Mouse (Mus musculus): ENCODE measurements around the gene Rps25.

- TF ChIP-seq CTCF (IDR thresholded peaks at IDR 0.05; ENCODE audit: low read depth, low read length): no peak
- TF ChIP-seq POLR2A (IDR thresholded peaks at IDR 0.05; ENCODE audit: borderline replicate concordance, low read depth, low read length): no peak
These were observed 50.2 kb downstream of the Rps25 start for GRCm38 (mm10) chr9:44457035-44457742.
